Mouse (Mus musculus) left cerebral cortex, postnatal 10 days (tissue): Measurements from ENCODE around the gene Pcbp1. TPM values are rescaled to one million over a fixed set of nuclear protein-coding genes. Genes with fewer than 3 reads are reported as not detected.
"Not testable (repeated sequence)": the region's sequence is repeated elsewhere in the genome, so short reads cannot be mapped to it uniquely, and the experiment has no call there.

Experiments
- DNase-seq, 2 experiments: peaks; one replicate each; pipeline ENCODE4 v3.0.0; 2021 to 2022; ENCODE audit warnings: low spot score in 2 of 2, mixed read lengths in 1 of 2; ENCODE audit errors: extremely low spot score in 1 of 2
- intact Hi-C: fragments of 180-260 bp; cut with DNase I; formaldehyde crosslinking; loops from one replicate; pipeline ENCODE4 v1.15.1; 2025
- total RNA-seq, 2 experiments: library from RNA; stranded (reverse); gene quantifications; 2 replicates each; pipeline ENCODE4 v1.2.3; 2021

Gene Pcbp1
- total RNA-seq, 2 experiments from 2014 or later, result 175 to 177 TPM

DNA sequence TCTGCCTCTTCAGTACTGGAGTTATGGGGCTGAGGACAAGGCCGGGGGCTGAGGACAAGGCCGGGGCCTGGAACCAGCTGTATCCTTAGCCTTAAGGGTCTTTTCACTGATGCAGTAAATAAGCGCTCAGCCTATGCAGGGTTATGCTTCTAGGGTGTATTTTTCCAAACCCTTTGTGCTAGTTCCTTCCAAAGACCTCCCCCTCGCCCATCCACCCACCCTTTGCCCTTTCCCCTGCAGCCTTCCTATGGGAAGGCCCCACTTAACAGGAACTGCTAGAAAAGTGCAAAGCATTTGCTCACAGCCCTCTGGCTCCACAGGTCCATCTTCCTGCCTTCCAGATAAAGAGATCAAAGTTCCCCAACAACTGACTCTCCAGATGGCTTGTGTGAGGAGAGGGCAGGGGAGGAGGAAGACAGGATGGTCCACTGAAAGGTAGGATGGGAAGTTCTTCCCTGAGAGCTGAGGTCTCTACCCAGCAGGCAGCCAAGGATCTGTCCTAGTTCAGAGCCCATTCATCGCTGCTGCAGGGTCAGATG is 26.5 kb downstream of the Pcbp1 start:
- DNase-seq, result no peak
- intact Hi-C loops, result no loop called here

DNA sequence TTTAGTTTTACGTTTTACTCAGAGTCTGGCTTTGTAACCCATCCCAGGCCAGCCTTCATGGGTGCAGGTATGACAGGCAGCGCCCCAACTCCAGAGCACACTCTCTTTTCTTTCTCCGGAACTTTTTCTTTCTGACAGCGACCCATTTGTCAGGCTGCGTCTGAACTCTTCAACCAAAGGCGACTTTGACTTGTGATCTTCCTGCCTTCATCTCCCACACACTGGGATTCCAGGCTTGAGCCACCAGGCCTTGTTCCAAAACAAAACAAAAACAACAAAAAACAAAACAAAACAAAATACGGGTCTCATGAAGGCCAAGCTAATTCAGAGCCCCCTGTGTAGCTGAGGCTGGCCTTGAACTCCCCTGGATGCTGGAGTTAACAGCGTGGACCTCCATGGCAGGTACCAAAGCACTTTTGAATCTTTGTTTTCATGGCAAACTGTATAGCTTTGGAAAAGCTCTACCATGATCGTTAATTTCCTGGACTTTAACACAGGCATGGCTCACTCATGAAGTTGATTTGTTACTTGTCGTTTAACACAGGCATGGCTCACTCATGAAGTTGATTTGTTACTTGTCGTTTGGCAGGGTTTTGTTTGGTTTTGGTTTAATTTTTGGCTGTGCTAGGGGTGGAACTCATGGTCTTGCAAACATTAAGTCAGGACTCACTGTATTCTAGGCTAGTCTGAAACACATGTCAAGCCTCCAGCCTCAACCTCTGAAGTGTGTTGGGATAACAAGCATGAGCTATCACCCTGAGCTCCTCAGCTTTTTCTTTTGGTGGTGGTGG is 28.0 kb downstream of the Pcbp1 start:
- intact Hi-C loops, result no loop called here
- no peak for DNase-seq

DNA sequence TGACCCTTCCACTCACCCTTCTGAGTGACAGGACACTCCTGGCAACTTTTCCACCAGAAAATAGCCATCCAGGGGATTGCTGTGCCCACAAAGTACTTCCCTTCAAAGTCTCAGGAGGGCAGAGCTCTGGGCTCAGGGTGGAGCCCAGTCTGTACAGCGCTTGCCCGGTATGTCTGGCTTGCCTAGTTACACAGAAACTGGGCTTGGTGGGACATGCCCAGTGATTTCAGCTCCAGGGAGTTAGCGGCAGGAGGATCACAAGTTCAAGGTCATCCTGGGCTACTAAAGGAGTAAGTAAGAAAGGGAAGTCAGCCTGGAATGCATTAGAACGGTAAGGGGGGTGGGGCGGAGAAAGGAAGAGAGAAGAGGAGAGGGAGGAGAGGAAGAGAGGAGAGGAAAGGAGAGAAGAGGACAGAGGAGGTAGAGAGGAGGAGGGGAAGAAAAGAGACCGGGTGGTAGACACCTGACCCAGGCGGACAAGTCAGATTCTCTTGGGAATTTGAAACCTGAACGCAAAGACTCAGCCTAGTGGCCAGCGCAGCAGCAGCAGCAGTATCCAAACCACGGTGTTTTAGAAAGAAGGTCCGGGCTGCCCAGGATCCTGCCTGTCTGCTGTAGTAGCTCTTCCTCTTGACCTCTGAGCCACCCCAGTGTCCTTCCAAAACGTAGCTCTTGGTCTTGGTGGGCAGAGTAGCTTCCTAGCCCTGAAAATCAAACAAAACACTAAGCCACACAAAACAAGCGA is 28.9 kb downstream of the Pcbp1 start:
- peak in 1 of 2 experiments; percentile 45 for DNase-seq
- intact Hi-C loops, result no loop called here

DNA sequence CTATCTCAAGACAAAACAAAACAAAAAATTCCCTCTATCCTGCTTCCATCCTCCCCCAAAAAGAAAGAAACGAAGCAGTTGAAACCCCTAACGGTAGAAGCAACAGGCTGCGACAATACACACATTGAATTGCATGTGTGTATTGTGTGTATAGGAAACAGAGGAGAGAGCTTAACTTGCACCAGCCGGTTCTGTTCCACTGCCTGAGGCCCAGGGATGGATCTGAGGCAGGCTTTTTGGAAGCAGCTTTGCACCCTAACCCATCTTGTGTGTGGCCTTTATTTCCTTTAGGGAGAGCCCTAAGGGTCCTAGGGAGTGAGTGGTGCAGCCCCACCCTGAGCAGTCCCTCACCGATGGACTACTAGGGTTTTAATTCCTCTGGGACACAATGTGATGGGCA is 29.5 kb downstream of the Pcbp1 start:
- no peak for DNase-seq
- intact Hi-C loops, result no loop called here

DNA sequence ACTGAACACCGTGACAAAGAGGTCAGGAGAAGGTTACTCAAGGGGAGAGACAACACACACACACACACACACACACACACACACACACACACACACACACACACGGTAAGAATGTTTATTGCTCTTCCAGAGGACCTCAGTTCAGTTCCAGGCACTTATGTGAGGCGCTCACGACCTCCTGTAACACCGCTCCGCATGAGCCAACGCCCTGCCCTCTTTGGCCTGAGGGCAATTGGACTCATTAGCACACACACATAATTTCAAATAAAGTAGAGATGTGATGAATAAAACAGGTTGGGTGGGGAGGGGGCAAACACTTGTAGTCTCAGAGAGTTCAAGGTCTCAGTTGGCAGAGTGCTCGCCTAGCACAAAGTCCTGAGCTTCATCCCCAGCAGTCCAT is 30.0 kb downstream of the Pcbp1 start:
- no peak for DNase-seq
- intact Hi-C loops, result no loop called here

DNA sequence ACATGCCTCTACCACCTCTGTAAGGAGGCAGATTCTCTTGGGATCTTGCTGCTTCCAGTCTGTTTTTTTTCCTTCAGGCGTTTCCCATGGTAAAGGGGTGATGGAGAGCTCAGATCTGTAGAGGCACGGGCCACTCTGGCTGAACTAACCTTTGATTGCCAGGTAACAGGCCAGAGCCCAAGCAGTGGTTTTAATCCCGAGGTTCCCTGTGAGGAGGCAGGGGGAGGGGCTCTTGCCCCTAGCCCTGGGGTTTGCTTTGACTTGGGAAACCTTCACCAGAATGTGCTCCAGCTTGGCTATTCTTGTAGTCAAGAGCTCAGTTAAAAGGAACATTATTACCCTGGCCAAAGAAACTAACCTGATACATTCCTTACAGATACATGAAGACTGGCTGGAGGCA is 30.5 kb downstream of the Pcbp1 start:
- intact Hi-C loops, result no loop called here
- DNase-seq, result no peak

DNA sequence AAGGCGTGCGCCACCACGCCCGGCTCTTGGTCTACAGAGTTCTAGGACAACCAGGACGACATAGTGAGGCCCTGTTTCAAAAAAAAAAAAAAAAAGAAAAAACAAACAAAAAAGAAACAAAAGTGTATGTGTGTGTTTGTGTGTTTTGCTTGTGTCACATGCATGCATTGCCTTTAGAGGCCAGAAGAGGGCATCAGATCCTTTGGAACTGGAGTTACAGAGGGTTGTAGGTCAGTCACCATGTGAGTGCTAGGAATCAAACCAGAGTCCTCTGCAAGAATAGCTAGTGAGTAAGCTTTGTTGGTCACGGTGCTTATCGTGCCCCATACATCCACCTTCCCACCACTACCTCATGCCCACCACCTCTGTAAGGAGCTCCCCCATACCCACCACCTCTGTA is 31.4 kb downstream of the Pcbp1 start:
- no peak for DNase-seq
- intact Hi-C loops, result no loop called here

DNA sequence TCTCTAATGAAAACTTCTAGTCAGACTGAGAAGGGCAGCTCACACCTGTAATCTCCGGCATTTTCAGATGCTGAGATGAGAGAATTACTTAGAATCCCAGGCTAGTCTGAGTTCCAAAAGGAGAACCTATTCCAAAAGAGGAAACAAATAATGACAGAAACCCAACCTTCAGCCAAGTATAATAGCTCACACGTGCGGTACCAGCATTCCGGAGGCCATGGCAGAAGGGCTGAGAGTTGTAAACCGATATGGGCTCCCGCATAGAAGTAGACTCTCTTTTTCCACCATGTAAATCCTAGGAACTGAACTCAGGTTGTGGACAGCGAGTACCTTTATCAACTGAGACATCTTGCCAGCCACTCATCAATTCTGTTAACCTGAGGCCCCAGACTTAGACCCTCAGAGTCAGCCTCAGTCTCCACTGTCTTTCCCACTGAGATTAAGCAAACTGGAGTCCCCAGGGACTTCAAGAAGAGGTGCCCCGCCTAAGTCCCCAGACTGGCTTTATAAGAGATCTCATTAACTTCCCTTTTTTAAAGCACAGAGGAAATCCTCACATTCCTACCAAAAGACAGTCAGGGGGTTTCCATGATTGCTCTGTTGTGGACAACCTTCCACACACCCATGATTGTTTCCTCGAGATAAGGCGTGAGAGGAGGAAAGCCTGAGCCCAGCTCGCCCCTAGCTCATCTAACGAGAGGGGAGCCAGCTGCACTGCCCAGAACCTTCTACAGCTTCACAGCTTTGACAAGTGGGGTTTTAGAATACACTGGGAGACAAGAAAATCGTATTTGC is 32.5 kb downstream of the Pcbp1 start:
- intact Hi-C loops, result no loop called here
- DNase-seq, result no peak

DNA sequence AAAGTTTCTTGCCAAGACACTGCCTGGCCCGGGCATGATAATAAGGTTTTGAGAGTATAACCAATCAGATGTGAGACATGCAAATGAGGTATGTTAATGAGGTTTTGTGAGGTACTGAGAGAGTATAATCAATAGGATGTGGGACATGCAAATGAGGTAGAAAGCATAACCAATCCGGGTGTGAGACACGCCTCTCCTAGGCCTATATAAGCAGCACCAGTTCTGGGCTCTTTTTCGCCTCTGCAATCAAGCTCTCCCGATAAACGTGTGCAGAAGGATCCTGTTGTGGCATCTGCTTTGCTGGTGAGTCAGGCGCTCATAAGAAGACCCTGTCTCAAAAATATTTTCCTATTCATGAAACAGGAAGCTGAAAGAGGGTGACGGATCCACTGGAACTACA is 35.7 kb downstream of the Pcbp1 start:
- DNase-seq, intact Hi-C loops: not testable (repeated sequence)

DNA sequence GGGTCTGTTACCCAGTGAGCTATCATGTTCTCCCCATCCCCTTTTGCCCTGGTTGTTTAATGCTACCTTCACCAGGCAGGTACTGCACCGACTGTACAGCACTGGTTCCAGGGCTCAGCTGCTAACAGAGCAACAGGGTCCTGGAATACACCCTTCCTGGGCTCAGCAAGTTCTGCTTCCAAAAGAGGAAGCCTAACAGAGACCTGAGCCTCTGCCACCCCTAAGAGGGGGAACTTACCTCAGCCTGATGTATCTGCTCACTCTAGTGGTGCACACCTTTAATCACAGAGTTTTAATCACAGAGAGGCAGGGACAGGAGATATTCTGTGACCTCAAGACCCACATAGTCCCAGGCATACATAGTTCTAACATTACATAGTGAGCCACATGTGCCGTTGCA is 36.2 kb downstream of the Pcbp1 start:
- no peak for DNase-seq
- intact Hi-C loops, result loop anchor here (5.0 kb wide), 1 partner anchor 37 kb away; the partner anchor contains the start of gene Pcbp1

DNA sequence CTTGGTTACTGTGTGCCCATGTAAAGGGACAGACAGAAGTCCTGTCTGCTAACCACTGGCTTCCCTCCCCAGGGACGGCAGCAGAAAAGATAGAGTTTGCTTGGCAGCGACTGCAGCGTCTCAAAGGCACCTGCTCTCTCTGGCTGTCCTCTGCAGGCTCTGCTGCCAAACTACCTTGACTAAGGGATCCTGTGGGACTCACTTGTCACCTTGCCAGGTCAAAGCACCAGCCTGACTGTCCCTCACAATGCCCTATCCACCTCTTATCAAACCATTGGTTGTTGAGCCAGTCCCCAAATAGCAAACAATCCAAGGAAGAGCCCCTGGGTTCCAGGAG is 38.0 kb downstream of the Pcbp1 start:
- no peak for DNase-seq
- intact Hi-C loops, result loop anchor here (5.0 kb wide), 1 partner anchor 39 kb away; the partner anchor contains the start of gene Pcbp1

DNA sequence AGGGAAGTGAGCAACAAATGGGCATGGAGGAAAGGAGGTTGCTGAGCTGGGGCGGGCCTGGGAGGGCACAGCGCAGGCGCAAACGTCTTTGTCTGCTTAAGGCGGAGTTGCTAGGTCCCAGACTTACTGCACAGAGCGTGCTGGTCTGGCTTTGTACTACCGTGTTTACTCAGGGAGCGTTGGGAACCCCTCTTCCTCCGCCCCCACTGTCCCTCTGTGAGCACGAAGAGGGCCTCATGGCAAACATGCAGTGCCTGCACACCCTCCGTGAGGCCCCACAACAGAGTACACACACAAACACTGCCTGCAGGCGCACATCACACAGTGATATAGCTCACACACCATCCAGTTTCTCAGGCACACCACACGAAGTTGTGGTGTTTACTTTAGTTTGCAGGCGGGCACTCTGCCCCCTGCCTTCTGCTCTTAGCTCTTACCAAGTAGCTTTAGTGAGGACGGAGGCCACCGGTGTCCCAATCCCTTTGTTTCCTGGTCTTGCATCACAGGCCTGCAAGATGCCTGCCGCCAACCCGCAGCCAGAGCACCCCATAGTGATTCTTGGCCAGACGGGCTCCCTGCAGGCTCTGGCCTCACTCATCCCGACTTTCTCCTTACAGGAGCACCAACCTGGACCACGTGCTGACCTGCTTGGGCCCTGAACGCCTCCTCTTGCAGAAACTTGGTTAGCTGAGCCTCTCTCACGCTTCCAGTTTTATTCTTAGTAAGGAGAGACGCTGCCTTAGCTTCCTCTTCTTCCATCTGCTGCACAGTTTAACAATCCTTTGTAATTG is 38.6 kb downstream of the Pcbp1 start:
- intact Hi-C loops, result loop anchor here (5.0 kb wide), 1 partner anchor 40 kb away; the partner anchor contains the start of gene Pcbp1
- DNase-seq, result peak; percentile 63 to 89

DNA sequence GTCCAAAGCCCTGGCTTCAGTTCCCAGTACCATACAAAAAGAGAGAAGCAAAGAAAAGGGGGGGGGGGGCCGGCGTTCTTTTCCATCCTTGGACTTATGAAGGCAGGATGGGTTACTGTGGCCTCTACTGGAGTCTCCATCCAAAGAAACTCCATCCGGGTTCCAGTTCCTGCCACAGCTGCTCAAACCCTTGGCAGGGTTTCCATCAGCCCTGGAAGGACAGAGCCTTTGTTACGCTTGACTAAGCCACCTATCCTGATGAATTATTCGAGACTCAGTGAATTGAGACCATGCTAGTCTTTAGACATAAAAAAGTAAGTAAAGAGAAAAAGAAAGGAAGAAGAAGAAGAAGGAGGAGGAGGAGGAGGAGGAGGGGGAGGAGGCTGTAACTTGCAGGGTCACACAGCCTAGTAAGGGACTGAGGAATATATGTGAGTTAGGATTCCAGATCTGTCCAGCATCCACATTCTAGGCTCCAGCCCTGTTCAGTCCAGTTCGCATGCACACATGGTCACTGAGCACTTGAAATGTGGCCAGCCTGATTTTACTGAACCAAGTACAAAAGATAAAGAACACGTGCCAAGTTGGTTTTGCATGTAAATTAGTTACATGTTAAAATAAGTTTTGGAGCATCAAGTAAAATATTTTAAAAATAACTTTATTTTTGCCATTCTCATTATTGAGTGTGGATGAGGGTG is 40.0 kb downstream of the Pcbp1 start:
- intact Hi-C loops, result loop anchor here (5.0 kb wide), 1 partner anchor 41 kb away; the partner anchor contains the start of gene Pcbp1
- DNase-seq, result no peak

DNA sequence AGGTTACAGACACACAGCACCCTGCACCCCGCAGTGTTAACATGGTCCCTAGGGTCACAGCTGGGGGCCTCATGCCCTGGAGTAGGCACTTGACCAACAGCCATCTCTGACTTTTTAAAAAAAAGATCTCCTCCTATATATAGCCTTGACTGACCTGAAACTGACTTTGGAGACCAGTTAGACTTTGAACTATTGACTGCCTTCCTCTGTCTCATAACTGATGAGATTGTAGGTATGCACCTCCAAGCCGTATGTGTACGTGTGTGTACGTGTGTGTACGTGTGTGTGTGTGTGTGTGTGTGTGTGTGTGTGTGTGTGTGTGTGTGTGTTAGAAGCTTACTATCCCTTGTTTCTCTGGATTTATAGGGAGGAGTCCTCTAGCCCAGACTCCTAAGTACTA is 44.2 kb downstream of the Pcbp1 start:
- DNase-seq, result no peak
- intact Hi-C loops, result no loop called here

DNA sequence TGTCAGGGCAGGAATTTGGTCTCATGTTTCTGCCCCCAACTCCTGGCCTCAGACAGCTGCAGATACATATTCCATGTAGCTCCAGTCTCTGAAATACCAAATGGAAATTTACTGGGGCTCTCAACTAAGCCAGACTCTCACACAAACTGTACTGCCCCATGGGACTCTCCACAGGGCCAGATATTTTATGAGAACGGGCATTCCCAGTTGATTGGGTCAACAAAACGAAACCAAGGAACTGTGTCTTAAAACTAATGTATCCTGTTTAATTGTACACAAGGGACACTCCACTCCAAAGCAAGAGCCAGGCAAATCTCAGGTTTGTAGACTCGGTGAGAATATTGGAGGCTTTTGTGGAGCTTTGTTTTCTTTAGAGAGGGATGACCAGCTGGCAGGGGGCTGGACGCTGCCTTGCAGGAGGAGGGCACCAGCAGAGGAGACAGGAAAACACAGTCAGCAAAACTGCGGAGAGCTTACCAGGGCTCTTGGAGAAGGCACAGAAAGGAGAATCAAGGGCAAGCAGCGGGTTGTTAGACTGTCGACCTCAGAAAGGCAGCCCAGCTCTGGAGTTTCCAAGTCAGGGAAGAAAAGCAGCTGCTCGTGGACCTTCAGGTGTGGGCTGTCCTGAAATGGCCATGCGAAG is 45.8 kb downstream of the Pcbp1 start:
- peak in 1 of 2 experiments; percentile 57 for DNase-seq
- intact Hi-C loops, result no loop called here

DNA sequence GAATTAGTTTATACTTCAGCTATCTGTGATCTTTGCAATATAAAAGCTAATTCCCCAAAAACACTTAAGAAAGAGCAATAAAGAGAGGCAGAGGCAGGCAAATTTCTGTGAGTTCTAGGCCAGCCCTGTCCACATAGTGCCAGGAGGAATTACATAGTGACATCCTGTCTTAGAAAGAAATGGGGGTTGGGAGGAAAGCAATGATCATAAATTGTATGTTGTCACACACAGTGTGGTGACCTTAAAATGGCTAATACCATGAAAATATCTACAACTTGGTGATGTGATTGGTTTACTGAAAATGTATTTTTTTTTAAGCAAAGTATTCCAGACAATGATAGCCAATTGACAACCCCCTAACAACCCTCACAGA is 46.3 kb downstream of the Pcbp1 start:
- intact Hi-C loops, result no loop called here

DNA sequence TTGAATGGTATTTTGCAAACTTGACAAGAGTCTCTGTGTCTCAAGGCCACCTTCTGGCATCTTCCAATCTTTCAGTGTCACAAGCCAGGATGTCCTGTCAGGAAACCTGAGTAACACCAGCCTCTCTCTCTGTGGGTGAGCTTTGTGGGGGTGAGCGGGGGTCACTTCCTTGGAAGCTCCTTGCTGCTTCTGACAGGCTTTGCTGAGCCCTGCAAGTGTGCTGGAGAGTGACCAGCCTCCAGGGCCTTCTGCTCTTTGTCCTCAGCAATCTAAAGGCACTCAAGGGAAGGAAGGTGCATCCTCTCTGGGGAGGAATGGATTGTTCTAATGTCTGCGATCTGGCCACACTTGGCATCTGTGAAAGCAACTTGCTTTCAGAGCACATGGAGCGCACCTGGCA is 46.8 kb downstream of the Pcbp1 start:
- DNase-seq, result peak in 1 of 2 experiments; percentile 62
- intact Hi-C loops, result no loop called here

More for the DNA sequence above, 46.3 kb downstream of the Pcbp1 start:
- DNase-seq, result no peak
